Mouse (Mus musculus) embryonic fibroblast, embryonic 13.5 days (primary cell): Measurements from ENCODE around the gene Traf3ip3.

ENCODE experiments used
- CTCF ChIP-seq: IDR thresholded peaks from 2 replicates; pipeline ENCODE4 v1.5.1; 2011; ENCODE audit warnings: mild to moderate bottlenecking, control low read depth, low read length, moderate library complexity, borderline replicate concordance; ENCODE audit not compliant: insufficient read depth
- POLR2A ChIP-seq: IDR thresholded peaks from 2 replicates; pipeline ENCODE4 v1.6.1; 2011; ENCODE audit warnings: low read depth, mild to moderate bottlenecking, control low read depth, low read length, moderate library complexity

- TF ChIP-seq POLR2A (no peak), CTCF (no peak)
Measured at GRCm38 (mm10) chr1:193200640-193201382, 692 bp downstream of the Traf3ip3 start.
